ENCODE assay signal across 9 mouse cellular contexts in the genomic region with DNA sequence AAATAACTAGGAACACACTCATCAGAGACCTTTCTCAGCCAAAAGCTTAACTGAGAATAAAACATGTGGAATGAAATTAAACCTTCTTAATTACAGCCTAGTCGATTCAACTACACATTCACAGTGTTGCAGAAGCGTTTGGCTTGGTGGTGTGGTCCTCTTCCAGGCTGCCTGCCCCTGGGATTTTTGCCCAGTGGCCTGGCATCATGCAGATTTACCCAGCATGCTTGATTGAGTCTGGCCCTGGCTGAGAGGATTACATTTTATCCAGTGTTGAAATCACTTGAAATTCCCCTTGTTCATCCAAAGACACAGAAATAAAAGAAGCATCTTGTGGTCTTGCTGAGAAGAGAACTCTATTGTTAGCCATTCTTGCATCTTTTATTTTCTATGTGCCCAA. TPM values are rescaled to one million over a fixed set of nuclear protein-coding genes. Genes with fewer than 3 reads are reported as not detected.
DNase-seq lines count a peak whose midpoint lies in the region; ATAC-seq lines count a peak whose summit lies in the region.
"Had no signal": no experiment of that assay in that cellular context is flagged by ENCODE, and none has a peak within 500 bp of the region (broad histone marks: within the 10 kb centered on the region; RNA-seq: fewer than 3 reads in every experiment).

No protein-coding gene starts in this region.

- H3K4me2 ChIP-seq in midbrain, embryonic 16.5 days (ENCODE audit: low read length): no peak overlapping the region

- H3K27me3 ChIP-seq in midbrain, embryonic 16.5 days (ENCODE audit: control insufficient read depth, insufficient read depth, low read depth, low read length): no peaks in the 10 kb centered on the region

- no peak overlapping the region for H3K9ac ChIP-seq in midbrain, embryonic 16.5 days (ENCODE audit: low read depth, low read length)

- no peak overlapping the region for H3K4me3 ChIP-seq in midbrain, embryonic 16.5 days (ENCODE audit: low read depth, low read length)

- 40% methylated on average over 2 of the region's 2 CpGs for WGBS in midbrain, embryonic 16.5 days

- peaks cover 8% of the 10 kb centered on the region for H3K36me3 ChIP-seq in midbrain, embryonic 16.5 days (ENCODE audit: control insufficient read depth, insufficient read depth, low read length)

- peak; percentile 65; the same call in 1 of the 2 replicates for ATAC-seq in midbrain, embryonic 16.5 days

- DNase-seq in adrenal gland, adult 2 months: peak; percentile 78
- no peak for DNase-seq in adrenal gland, postnatal 4 days (ENCODE audit: low spot score in 2 of 2)
- DNase-seq in Muller cell, postnatal 12 days (ENCODE audit: inconsistent ontology term): peak; percentile 98
- DNase-seq in fat pad, adult 2 months (ENCODE audit: extremely low read depth, low read depth, low spot score): peak; percentile 82
- peak; percentile 35 for DNase-seq in kidney, postnatal 10 days
- DNase-seq in spleen, postnatal 14 days (ENCODE audit: low spot score in 2 of 2): no peak
- no peak for DNase-seq in embryo, embryonic 11 days

- no peaks in the 10 kb centered on the region for H3K9me3 ChIP-seq in midbrain, embryonic 16.5 days (replicated peaks; ENCODE audit: control insufficient read depth, low read length, poor library complexity, severe bottlenecking)

- peak overlapping the region; percentile 42; the same call in 1 of the 2 replicates for H3K27ac ChIP-seq in midbrain, embryonic 16.5 days (ENCODE audit: low read length)
- H3K27ac ChIP-seq: macrophage had no signal

- H3K4me1 ChIP-seq in midbrain, embryonic 16.5 days (ENCODE audit: control insufficient read depth, insufficient read depth, low read length): no peaks in the 10 kb centered on the region

RNA-seq across cellular contexts. Expression of gene Cntf, which starts 5.8 kb away (rescaled TPM):
- total RNA-seq in adrenal gland, adult 2 months (2021): 1 to 10 TPM; 2.4 to 2.6 TPM
- not detected in 2 replicates for polyA plus RNA-seq in adrenal gland, adult 2 months (2012; rRNA removed)
- 1 to 10 TPM; 4.4 to 4.5 TPM for total RNA-seq in adrenal gland, postnatal 4 days (2021)
- polyA plus RNA-seq in midbrain, embryonic 16.5 days (2015; fragmentation: Nextera tagmentation; extraction: Ambion mirVana): 1.4 and 2.0 TPM in 2 replicates

RNA-seq across cellular contexts. Expression of gene Zfp91, which starts 36.3 kb away (rescaled TPM):
- total RNA-seq in adrenal gland, adult 2 months (2021): 10 to 100 TPM; 75.0 to 81.0 TPM
- 11.5 and 13.2 TPM in 2 replicates for polyA plus RNA-seq in adrenal gland, adult 2 months (2012; rRNA removed)
- total RNA-seq in adrenal gland, postnatal 4 days (2021): 10 to 100 TPM; 88.5 to 90.4 TPM
- 11.0 and 12.0 TPM in 2 replicates for polyA plus RNA-seq in midbrain, embryonic 16.5 days (2015; fragmentation: Nextera tagmentation; extraction: Ambion mirVana)

RNA-seq across cellular contexts. Expression of gene Lpxn, which starts 36.3 kb away (rescaled TPM):
- 1 to 10 TPM; 2.2 to 2.6 TPM for total RNA-seq in adrenal gland, adult 2 months (2021)
- 1.3 and 1.9 TPM in 2 replicates for polyA plus RNA-seq in adrenal gland, adult 2 months (2012; rRNA removed)
- total RNA-seq in adrenal gland, postnatal 4 days (2021): 1 to 10 TPM; 1.7 to 2.1 TPM
- polyA plus RNA-seq in midbrain, embryonic 16.5 days (2015; fragmentation: Nextera tagmentation; extraction: Ambion mirVana): 0.63 and 0.85 TPM in 2 replicates

Comparison
In these comparisons a context has a peak if more than half of its experiments do, and no peak if none do; other contexts are left out.
1. DNase-seq: peak in adrenal gland, adult 2 months (single experiment), Muller cell, postnatal 12 days (single experiment), fat pad, adult 2 months (single experiment) and kidney, postnatal 10 days (single experiment); none in adrenal gland, postnatal 4 days (0 of 2), spleen, postnatal 14 days (0 of 2) and embryo, embryonic 11 days (single experiment).